Mouse (Mus musculus) erythroblast, embryonic 14.5 days (primary cell): Measurements from ENCODE around the gene Specc1.

ENCODE experiments used
- GATA1 ChIP-seq: IDR thresholded peaks from 2 replicates; pipeline ENCODE4 v1.6.1; 2012; ENCODE audit warnings: low read length, inconsistent platforms, mixed read lengths
- TAL1 ChIP-seq: IDR thresholded peaks from 3 replicates; pipeline ENCODE4 v1.6.1; 2012; ENCODE audit warnings: low read length, inconsistent platforms, mixed read lengths

DNA sequence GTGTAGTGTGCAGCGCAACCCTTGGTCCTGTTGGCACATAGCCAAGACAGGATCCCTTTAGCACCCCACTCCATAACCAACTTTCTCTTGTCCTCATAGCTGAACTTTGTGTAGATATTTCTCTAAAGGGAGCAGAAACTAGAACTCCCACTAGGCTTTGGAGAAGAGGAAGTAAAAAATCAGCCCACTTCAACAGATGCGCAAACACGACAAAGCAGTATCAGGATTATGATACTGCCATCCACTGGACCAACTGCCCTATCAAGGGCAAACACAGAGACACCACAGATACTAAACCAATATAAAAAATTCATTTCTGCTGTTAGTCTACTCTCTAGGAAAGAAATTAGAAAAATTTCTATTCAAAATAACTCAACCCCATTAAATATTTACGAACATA lies 10.0 kb upstream of the Specc1 start:
- TF ChIP-seq GATA1 (no peak), TAL1 (no peak)
